In genomic region chr12:109738201-109738600, GRCm38 (mm10) we compare ENCODE assay signal across 17 mouse cellular contexts.
"Had no signal": no experiment of that assay in that cellular context is flagged by ENCODE, and none has a peak within 500 bp of the region (broad histone marks: within the 10 kb centered on the region; RNA-seq: fewer than 3 reads in every experiment).

No protein-coding gene starts in this region.

- H3K4me1 ChIP-seq: neural tube, embryonic 12.5 days; neural tube, embryonic 13.5 days; neural tube, embryonic 15.5 days; stomach, embryonic 15.5 days had no signal

- H3K9ac ChIP-seq: neural tube, embryonic 12.5 days; neural tube, embryonic 13.5 days; neural tube, embryonic 15.5 days; stomach, embryonic 15.5 days had no signal

- H3K4me2 ChIP-seq: neural tube, embryonic 12.5 days; neural tube, embryonic 13.5 days; neural tube, embryonic 15.5 days; stomach, embryonic 15.5 days had no signal

- H3K27me3 ChIP-seq: neural tube, embryonic 12.5 days; neural tube, embryonic 13.5 days; neural tube, embryonic 15.5 days; stomach, embryonic 15.5 days had no signal

- DNase-seq: retina, postnatal 1 day; right cerebral cortex, adult 18-20 months; right cerebral cortex, postnatal 14 days; right cerebral cortex, postnatal 25 days; right cerebral cortex, postnatal 4 days; spleen, adult 18-20 months; thymus, adult 18-20 months; thymus, adult 2 months; thymus, postnatal 14 days; thymus, postnatal 25 days; thymus, postnatal 36 days; thymus, postnatal 4 days had no signal

- H3K27ac ChIP-seq: neural tube, embryonic 12.5 days; neural tube, embryonic 13.5 days; neural tube, embryonic 15.5 days; stomach, embryonic 15.5 days; stomach, postnatal 0 days had no signal

- H3K4me3 ChIP-seq: neural tube, embryonic 12.5 days; neural tube, embryonic 13.5 days; neural tube, embryonic 15.5 days; stomach, embryonic 15.5 days had no signal

- H3K9me3 ChIP-seq: neural tube, embryonic 12.5 days; neural tube, embryonic 13.5 days; neural tube, embryonic 15.5 days; stomach, embryonic 15.5 days had no signal
